ENCODE assay signal across 8 mouse cellular contexts in the genomic region with DNA sequence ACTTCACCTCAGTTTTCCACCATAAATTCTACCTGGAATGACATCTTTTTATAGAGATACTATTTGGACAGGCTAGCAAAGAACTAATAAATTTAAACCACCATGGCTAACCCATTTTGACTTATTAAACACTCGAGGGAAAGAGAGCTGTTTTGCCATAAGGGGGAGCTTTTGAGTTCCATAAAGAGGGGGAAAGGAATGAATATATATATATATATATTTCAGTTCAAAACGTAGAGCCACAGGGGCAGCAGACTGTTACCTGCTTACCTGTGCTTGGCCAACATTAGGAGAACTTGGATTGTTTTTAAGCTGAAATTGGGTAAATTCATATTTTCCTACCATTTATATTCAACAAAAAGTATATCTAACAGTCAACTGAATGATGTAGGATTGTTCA. TPM values are rescaled to one million over a fixed set of nuclear protein-coding genes. Genes with fewer than 3 reads are reported as not detected.
A peak's percentile ranks its signal among the peaks of the same experiment; 100 is the strongest.
DNase-seq lines count a peak whose midpoint lies in the region; ATAC-seq lines count a peak whose summit lies in the region.

No protein-coding gene starts in this region.

- no peaks in the 10 kb centered on the region for H3K36me3 ChIP-seq in hindbrain, embryonic 12.5 days
- no peaks in the 10 kb centered on the region for H3K36me3 ChIP-seq in hindbrain, embryonic 10.5 days
- H3K36me3 ChIP-seq in embryonic facial prominence, embryonic 15.5 days: no peaks in the 10 kb centered on the region
- H3K36me3 ChIP-seq in liver, embryonic 11.5 days (ENCODE audit: control insufficient read depth, insufficient read depth, low read length): no peaks in the 10 kb centered on the region

- H3K9ac ChIP-seq in hindbrain, embryonic 12.5 days: no peak overlapping the region
- H3K9ac ChIP-seq in embryonic facial prominence, embryonic 15.5 days: no peak overlapping the region
- H3K9ac ChIP-seq in liver, embryonic 11.5 days (ENCODE audit: low read depth, low read length): no peak overlapping the region

- 0% methylated on average over 2 of the region's 2 CpGs for WGBS in hindbrain, embryonic 12.5 days
- WGBS in hindbrain, embryonic 10.5 days: 3% methylated on average over 2 of the region's 2 CpGs
- WGBS in embryonic facial prominence, embryonic 15.5 days: 0% methylated on average over 2 of the region's 2 CpGs
- 0% methylated on average over 2 of the region's 2 CpGs for WGBS in liver, embryonic 11.5 days

- DNase-seq in hindbrain, embryonic 10.5 days (ENCODE audit: low spot score): no peak
- peak; percentile 51 for DNase-seq in adipocyte (ENCODE audit: low spot score)
- DNase-seq in mesoderm, embryonic 11.5 days (ENCODE audit: low read depth, low spot score): peak; percentile 11
- no peak for DNase-seq in urinary bladder, postnatal 36 days (ENCODE audit: low spot score in 2 of 2)
- no peak for DNase-seq in gastrocnemius, postnatal 36 days
- no peak for DNase-seq in liver, embryonic 11.5 days (ENCODE audit: low spot score)

- H3K4me3 ChIP-seq in hindbrain, embryonic 12.5 days: no peak overlapping the region
- no peak overlapping the region for H3K4me3 ChIP-seq in hindbrain, embryonic 10.5 days
- peak overlapping the region; percentile 57; the same call in 1 of the 2 replicates for H3K4me3 ChIP-seq in embryonic facial prominence, embryonic 15.5 days (replicated peaks)
- H3K4me3 ChIP-seq in liver, embryonic 11.5 days (ENCODE audit: low read depth, low read length): no peak overlapping the region

- peaks cover 15% of the 10 kb centered on the region for H3K27me3 ChIP-seq in hindbrain, embryonic 12.5 days
- peaks cover 23% of the 10 kb centered on the region for H3K27me3 ChIP-seq in hindbrain, embryonic 10.5 days (ENCODE audit: insufficient read depth, poor library complexity, severe bottlenecking)
- H3K27me3 ChIP-seq in embryonic facial prominence, embryonic 15.5 days: no peaks in the 10 kb centered on the region
- peaks cover 39% of the 10 kb centered on the region for H3K27me3 ChIP-seq in liver, embryonic 11.5 days (replicated peaks; ENCODE audit: control insufficient read depth, insufficient read depth, low read length)

- no peak for ATAC-seq in hindbrain, embryonic 12.5 days (ENCODE audit: low FRiP score)
- ATAC-seq in embryonic facial prominence, embryonic 15.5 days (ENCODE audit: insufficient number of reproducible peaks, low FRiP score, low TSS enrichment, low read depth): no peak
- no peak for ATAC-seq in liver, embryonic 11.5 days (replicated peaks; ENCODE audit: low FRiP score)

- H3K27ac ChIP-seq in hindbrain, embryonic 12.5 days: no peak overlapping the region
- no peak overlapping the region for H3K27ac ChIP-seq in hindbrain, embryonic 10.5 days
- H3K27ac ChIP-seq in embryonic facial prominence, embryonic 15.5 days (replicated peaks): no peak overlapping the region
- H3K27ac ChIP-seq in liver, embryonic 11.5 days (ENCODE audit: low read depth, low read length): no peak overlapping the region

- H3K4me2 ChIP-seq in hindbrain, embryonic 12.5 days (replicated peaks): peak overlapping the region; percentile 91; the same call in 1 of the 2 replicates
- H3K4me2 ChIP-seq in embryonic facial prominence, embryonic 15.5 days (replicated peaks): peak overlapping the region; percentile 93
- no peak overlapping the region for H3K4me2 ChIP-seq in liver, embryonic 11.5 days

- intact Hi-C loops in gastrocnemius, postnatal 36 days (cut with DNase I): loop anchor here (5.0 kb wide), 1 partner anchor 374 kb away; no protein-coding TSS in a partner anchor

- H3K9me3 ChIP-seq in hindbrain, embryonic 12.5 days (replicated peaks): no peaks in the 10 kb centered on the region
- H3K9me3 ChIP-seq in hindbrain, embryonic 10.5 days: no peaks in the 10 kb centered on the region
- H3K9me3 ChIP-seq in embryonic facial prominence, embryonic 15.5 days (replicated peaks): no peaks in the 10 kb centered on the region
- no peaks in the 10 kb centered on the region for H3K9me3 ChIP-seq in liver, embryonic 11.5 days (ENCODE audit: control insufficient read depth, low read length)

- H3K4me1 ChIP-seq in hindbrain, embryonic 12.5 days: peaks cover 25% of the 10 kb centered on the region
- H3K4me1 ChIP-seq in hindbrain, embryonic 10.5 days (replicated peaks): peaks cover 29% of the 10 kb centered on the region
- peaks cover 20% of the 10 kb centered on the region for H3K4me1 ChIP-seq in embryonic facial prominence, embryonic 15.5 days
- peaks cover 3% of the 10 kb centered on the region; the same call in 1 of the 2 replicates for H3K4me1 ChIP-seq in liver, embryonic 11.5 days (replicated peaks; ENCODE audit: control insufficient read depth, insufficient read depth, low read length)

RNA-seq across cellular contexts. Expression of gene Pappa, which starts 1.1 kb away (rescaled TPM):
- 1.3 and 1.6 TPM in 2 replicates for polyA plus RNA-seq in hindbrain, embryonic 12.5 days (2016; fragmentation: Nextera tagmentation; extraction: Ambion mirVana)
- 0.75 and 1.1 TPM in 2 replicates for polyA plus RNA-seq in hindbrain, embryonic 10.5 days (2016; fragmentation: Nextera tagmentation; extraction: Ambion mirVana)
- polyA plus RNA-seq in embryonic facial prominence, embryonic 15.5 days (2015; fragmentation: Nextera tagmentation; extraction: Ambion mirVana): 1.7 and 1.9 TPM in 2 replicates
- under 1 TPM; 0.39 to 0.41 TPM for total RNA-seq in gastrocnemius, postnatal 36 days (2021)
- 0.36 and 0.40 TPM in 2 replicates for polyA plus RNA-seq in liver, embryonic 11.5 days (2014; fragmentation: Nextera tagmentation; extraction: Ambion mirVana)

Comparison
In these comparisons a context has a peak if more than half of its experiments do, and no peak if none do; other contexts are left out.
1. DNase-seq: peak in adipocyte (single experiment) and mesoderm, embryonic 11.5 days (single experiment); none in hindbrain, embryonic 10.5 days (single experiment), urinary bladder, postnatal 36 days (0 of 2), gastrocnemius, postnatal 36 days (0 of 2) and liver, embryonic 11.5 days (single experiment).